Mouse (Mus musculus) embryonic facial prominence, embryonic 14.5 days (tissue): ENCODE measurements around the gene Kcnk3. TPM values are rescaled to one million over a fixed set of nuclear protein-coding genes. Genes with fewer than 3 reads are reported as not detected.

Experiments used
- ATAC-seq: fragments of 200-750 bp; cut with Nextera tagmentation; 2 replicates; pipeline ENCODE4 v1.8.0; 2017; ENCODE audit warnings: low read depth, moderate number of reproducible peaks, moderate TSS enrichment
- DNase-seq: peaks from one replicate; pipeline ENCODE4 v3.0.0-alpha.2; 2015; ENCODE audit warnings: low spot score
- H3K27ac ChIP-seq: fragments of 300-500 bp; sonication (generic); replicated peaks from 2 replicates; pipeline ENCODE4 v1.5.1; 2014; ENCODE audit warnings: low read depth, mild to moderate bottlenecking, low read length, moderate library complexity
- H3K27me3 ChIP-seq: fragments of 300-500 bp; sonication (generic); replicated peaks from 2 replicates; pipeline ENCODE4 v1.6.1; 2014; ENCODE audit warnings: low read length; ENCODE audit not compliant: control insufficient read depth, insufficient read depth
- H3K36me3 ChIP-seq: fragments of 300-500 bp; sonication (generic); 2 replicates; pipeline ENCODE4 v1.6.1; 2014; ENCODE audit warnings: low read length, mixed read lengths; ENCODE audit not compliant: control insufficient read depth, insufficient read depth
- H3K4me1 ChIP-seq: fragments of 300-500 bp; sonication (generic); 2 replicates; pipeline ENCODE4 v1.6.1; 2014; ENCODE audit warnings: antibody characterized with exemption, low read length; ENCODE audit not compliant: control insufficient read depth, insufficient read depth
- H3K4me2 ChIP-seq: fragments of 300-500 bp; sonication (generic); 2 replicates; pipeline ENCODE4 v1.6.1; 2014; ENCODE audit warnings: low read depth, mild to moderate bottlenecking, low read length, moderate library complexity, mixed read lengths
- H3K4me3 ChIP-seq: fragments of 300-500 bp; sonication (generic); 2 replicates; pipeline ENCODE4 v1.5.1; 2014; ENCODE audit warnings: low read depth, mild to moderate bottlenecking, low read length
- H3K9ac ChIP-seq: fragments of 300-500 bp; sonication (generic); 2 replicates; pipeline ENCODE4 v1.6.1; 2014; ENCODE audit warnings: low read depth, mild to moderate bottlenecking, low read length, moderate library complexity, mixed read lengths
- H3K9me3 ChIP-seq: fragments of 300-500 bp; sonication (generic); 2 replicates; pipeline ENCODE4 v1.6.1; 2016; ENCODE audit warnings: low read length; ENCODE audit not compliant: control insufficient read depth
- WGBS: fragments of 180-500 bp; shearing (Covaris S2); extraction: QIAGEN DNeasy Blood & Tissue Kit; methylation state at CpG from one replicate; pipeline ENCODE4 v1.1.7; 2014; 5-methylcytosine and 5-hydroxymethylcytosine counted together
- polyA plus RNA-seq: library from polyadenylated mRNA; unstranded; fragments of >200 nt; fragmentation: Nextera tagmentation; extraction: Ambion mirVana; gene quantifications from 2 replicates; pipeline ENCODE4 v1.2.1, GENCODE M21; 2014

Kcnk3 gene
- polyA plus RNA-seq, 1 experiment from 2014 or later, result 2.9 TPM

- no peaks in the 10 kb centered on the region for H3K4me1 ChIP-seq
- no peak overlapping the region for H3K4me2 ChIP-seq
- H3K27me3 ChIP-seq, result no peaks in the 10 kb centered on the region
- DNase-seq (no peak), ATAC-seq (no peak)
- H3K27ac ChIP-seq, result no peak overlapping the region
- H3K36me3 ChIP-seq, result peaks cover 35% of the 10 kb centered on the region
- WGBS, result 76% methylated on average over 4 of the region's 4 CpGs
- H3K9me3 ChIP-seq, result 0 out of 2 replicates have a peak, but pooled peaks cover 3% of the 10 kb centered on the region
- H3K9ac ChIP-seq, result no peak overlapping the region
- no peak overlapping the region for H3K4me3 ChIP-seq
Measured at GRCm38 (mm10) chr5:30659042-30659441, 71.1 kb downstream of the Kcnk3 start.

GRCm38 (mm10) chr5:30660278-30660677 lies 72.3 kb downstream of the Kcnk3 start:
- Histone ChIP-seq H3K9ac (no peak overlapping the region), H3K36me3 (peaks cover 28% of the 10 kb centered on the region), H3K4me1 (no peaks in the 10 kb centered on the region), H3K27ac (no peak overlapping the region), H3K9me3 (0 out of 2 replicates have a peak, but pooled peaks cover 3% of the 10 kb centered on the region), H3K4me3 (no peak overlapping the region), H3K4me2 (no peak overlapping the region), H3K27me3 (no peaks in the 10 kb centered on the region)
- ATAC-seq, result no peak
- no peak for DNase-seq
- 93% methylated on average over 1 of the region's 1 CpGs for WGBS

- H3K9ac ChIP-seq, result no peak overlapping the region
- H3K27me3 ChIP-seq, result no peaks in the 10 kb centered on the region
- DNase-seq (no peak), ATAC-seq (no peak)
- no peaks in the 10 kb centered on the region for H3K4me1 ChIP-seq
- H3K36me3 ChIP-seq, result peaks cover 23% of the 10 kb centered on the region
- no peak overlapping the region for H3K27ac ChIP-seq
- 0 out of 2 replicates have a peak, but pooled peaks cover 3% of the 10 kb centered on the region for H3K9me3 ChIP-seq
- WGBS, result 92% methylated on average over 5 of the region's 5 CpGs
- no peak overlapping the region for H3K4me2 ChIP-seq
- H3K4me3 ChIP-seq, result no peak overlapping the region
Measured at GRCm38 (mm10) chr5:30660813-30661212, 72.8 kb downstream of the Kcnk3 start.

- no peaks in the 10 kb centered on the region for H3K27me3 ChIP-seq
- WGBS, result 89% methylated on average over 9 of the region's 9 CpGs
- H3K9ac ChIP-seq, result no peak overlapping the region
- no peak overlapping the region for H3K4me2 ChIP-seq
- no peak overlapping the region for H3K4me3 ChIP-seq
- H3K9me3 ChIP-seq, result 0 out of 2 replicates have a peak, but pooled peaks cover 3% of the 10 kb centered on the region
- no peak for ATAC-seq
- H3K36me3 ChIP-seq, result peaks cover 7% of the 10 kb centered on the region; the same call in 1 of the 2 replicates
- peaks cover 19% of the 10 kb centered on the region for H3K4me1 ChIP-seq
- no peak for DNase-seq
- H3K27ac ChIP-seq, result no peak overlapping the region
Measured at GRCm38 (mm10) chr5:30665360-30665759, 77.4 kb downstream of the Kcnk3 start.

DNA sequence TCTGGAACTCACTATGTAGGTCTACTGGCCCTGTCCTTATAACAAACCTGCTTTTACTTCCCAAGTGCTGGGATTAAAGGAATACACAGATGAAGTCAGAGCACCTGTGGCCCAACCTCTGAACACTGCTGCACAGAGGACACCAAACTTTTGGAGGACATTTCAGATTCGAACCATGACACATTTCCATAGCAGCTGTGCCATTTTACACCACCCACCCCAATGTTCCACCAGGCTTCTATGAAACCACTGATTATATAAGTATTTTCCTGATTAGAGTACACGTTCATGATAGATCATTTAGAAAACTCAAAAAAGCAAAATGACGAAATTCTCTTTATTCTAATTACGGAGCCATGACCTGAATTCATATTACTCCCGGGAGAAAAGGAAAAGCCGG lies 78.0 kb downstream of the Kcnk3 start:
- Histone ChIP-seq H3K4me3 (peak overlapping the region; percentile 93), H3K9me3 (no peaks in the 10 kb centered on the region), H3K27ac (peak overlapping the region; percentile 84), H3K27me3 (no peaks in the 10 kb centered on the region), H3K4me1 (peaks cover 19% of the 10 kb centered on the region), H3K9ac (peak overlapping the region; percentile 72), H3K36me3 (peaks cover 11% of the 10 kb centered on the region; the same call in 1 of the 2 replicates), H3K4me2 (peak overlapping the region; percentile 84)
- DNase-seq, result no peak
- no peak for ATAC-seq
- 51% methylated on average over 6 of the region's 6 CpGs for WGBS

- no peaks in the 10 kb centered on the region for H3K9me3 ChIP-seq
- H3K36me3 ChIP-seq, result peaks cover 18% of the 10 kb centered on the region; the same call in 1 of the 2 replicates
- WGBS, result under 1% methylated on average over 30 of the region's 40 CpGs
- peak; percentile 98 for DNase-seq
- peak within 1 kb of the TSS; percentile 84 for H3K4me2 ChIP-seq
- H3K9ac ChIP-seq, result peak within 1 kb of the TSS; percentile 87
- H3K27me3 ChIP-seq, result no peaks in the 10 kb centered on the region
- H3K4me3 ChIP-seq, result peak within 1 kb of the TSS; percentile 93
- ATAC-seq, result peak; percentile 96
- H3K27ac ChIP-seq, result peak within 1 kb of the TSS; percentile 84
- peaks cover 19% of the 10 kb centered on the region for H3K4me1 ChIP-seq
Measured at GRCm38 (mm10) chr5:30666391-30667195, 78.6 kb downstream of the Kcnk3 start, which contains the start of gene Cenpa. Cenpa (plus strand) TSS chr5:30666777.

- Histone ChIP-seq H3K27ac (peak overlapping the region; percentile 77), H3K4me2 (peak overlapping the region; percentile 84), H3K27me3 (no peaks in the 10 kb centered on the region), H3K36me3 (peaks cover 24% of the 10 kb centered on the region; the same call in 1 of the 2 replicates), H3K9ac (peak overlapping the region; percentile 87), H3K4me1 (peaks cover 19% of the 10 kb centered on the region), H3K9me3 (no peaks in the 10 kb centered on the region), H3K4me3 (peak overlapping the region; percentile 93)
- under 1% methylated on average over 13 of the region's 13 CpGs for WGBS
- DNase-seq, result no peak
- no peak for ATAC-seq
Measured at GRCm38 (mm10) chr5:30667215-30667614, 79.2 kb downstream of the Kcnk3 start.

DNA sequence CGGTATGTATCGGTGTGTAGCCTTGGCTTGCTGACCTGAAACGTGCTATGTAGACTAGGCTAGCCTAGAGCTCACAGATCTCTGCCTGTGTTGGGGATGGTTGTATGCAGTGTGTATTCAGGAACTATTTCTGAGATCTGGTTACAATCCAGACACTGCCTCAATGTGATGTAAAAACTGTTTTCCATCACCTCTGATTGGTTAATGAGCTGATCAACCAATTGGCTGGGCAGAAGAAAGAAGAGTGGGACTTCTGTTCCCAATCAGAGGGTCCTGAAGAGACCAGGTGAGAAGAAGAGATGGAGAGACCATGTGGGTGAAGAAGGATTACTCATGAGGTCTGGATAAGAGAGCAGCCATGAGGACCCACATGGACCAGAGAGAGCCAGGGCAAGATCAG lies 79.7 kb downstream of the Kcnk3 start:
- Histone ChIP-seq H3K4me1 (peaks cover 19% of the 10 kb centered on the region), H3K4me2 (peak overlapping the region; percentile 84), H3K4me3 (peak overlapping the region; percentile 93), H3K27ac (no peak overlapping the region), H3K9ac (peak overlapping the region; percentile 87), H3K36me3 (peaks cover 28% of the 10 kb centered on the region), H3K27me3 (no peaks in the 10 kb centered on the region), H3K9me3 (no peaks in the 10 kb centered on the region)
- no peak for DNase-seq
- WGBS, result 3% methylated on average over 3 of the region's 3 CpGs
- no peak for ATAC-seq
